Mouse (Mus musculus): ENCODE data around the gene Mbl2. TPM values are rescaled to one million over a fixed set of nuclear protein-coding genes. Genes with fewer than 3 reads are reported as not detected.
"Not testable (repeated sequence)": the region's sequence is repeated elsewhere in the genome, so short reads cannot be mapped to it uniquely, and the experiment has no call there.

The Mbl2 gene
- 1.5 and 45.8 TPM in 2 replicates for total RNA-seq (2021)
- long read RNA-seq, experiment 1, partial matches to known transcripts, result 0 of 1 reads
- long read RNA-seq, experiment 1, other reads (novel, unspliced or antisense), result 0 of 1 reads
- long read RNA-seq, experiment 2, transcript Mbl2-201 (6 exons, 1,089 nt), result major isoform, 51 of 68 reads
- long read RNA-seq, experiment 2, partial matches to known transcripts, result 16 of 68 reads
- long read RNA-seq, experiment 2, other reads (novel, unspliced or antisense), result 1 of 68 reads

- DNase-seq, result no peak
These were observed at the start of gene Mbl2 for GRCm38 (mm10) chr19:30232691-30233090. Mbl2 (plus strand) TSS chr19:30232942.

DNA sequence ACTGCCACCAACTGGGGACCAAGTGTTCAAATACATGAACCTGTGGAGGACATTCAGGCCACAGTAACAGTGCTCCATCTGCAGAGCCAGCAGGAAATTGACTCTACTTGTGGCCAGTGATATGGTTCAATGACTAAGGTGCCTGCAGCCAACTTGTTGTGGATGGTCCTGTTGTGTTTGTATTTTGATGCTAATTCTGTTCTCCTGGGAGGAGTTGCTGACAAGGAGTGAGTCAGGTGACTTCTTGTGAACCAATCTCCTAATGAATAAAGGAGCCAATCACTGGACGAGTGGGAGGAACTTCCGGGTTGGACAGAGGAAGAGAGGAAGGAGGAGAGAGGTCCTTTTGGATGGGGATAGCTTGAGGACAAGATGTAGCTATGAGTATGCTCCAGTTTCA is 47.2 kb upstream of the Mbl2 start:
- no peak for DNase-seq

GRCm38 (mm10) chr19:30187232-30187631 is 45.5 kb upstream of the Mbl2 start:
- DNase-seq, result no peak

GRCm38 (mm10) chr19:30194999-30195398 is 37.7 kb upstream of the Mbl2 start:
- DNase-seq, result no peak

GRCm38 (mm10) chr19:30202177-30202576 is 30.6 kb upstream of the Mbl2 start:
- no peak for DNase-seq

DNA sequence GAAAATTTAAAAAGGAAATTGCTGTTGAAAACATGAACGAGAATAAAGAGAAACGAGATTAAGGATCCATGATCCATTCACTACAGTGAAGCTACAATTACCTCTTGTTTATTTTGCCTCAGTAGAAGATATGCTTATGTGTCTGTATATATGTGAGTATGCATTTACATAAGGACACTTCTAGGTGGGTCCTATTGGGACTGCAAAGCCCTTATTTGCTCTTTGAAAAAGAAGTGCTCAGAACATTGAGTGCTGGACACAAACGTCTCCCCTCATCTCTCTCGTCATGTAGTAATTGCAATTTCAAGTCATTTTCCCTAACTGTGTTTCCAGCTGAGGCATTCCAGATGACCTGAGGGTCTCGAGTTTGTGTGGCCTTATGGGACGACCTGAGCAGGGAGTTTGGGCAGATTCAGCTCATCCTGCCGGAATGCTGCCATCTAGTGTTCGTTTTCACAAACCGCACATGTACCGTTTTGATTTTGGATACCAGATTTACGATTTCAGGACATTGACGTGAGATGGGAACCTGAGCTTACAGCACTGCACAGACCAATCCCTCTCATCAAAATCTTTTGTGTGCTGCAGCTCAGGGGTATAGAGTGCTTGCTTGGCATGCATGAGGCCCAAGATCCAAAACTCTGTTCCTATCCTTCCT is 27.5 kb upstream of the Mbl2 start:
- peak; percentile 49 for DNase-seq

- no peak for DNase-seq
These were observed 26.9 kb upstream of the Mbl2 start for GRCm38 (mm10) chr19:30205874-30206273.

GRCm38 (mm10) chr19:30206981-30207380 is 25.8 kb upstream of the Mbl2 start:
- no peak for DNase-seq

- not testable (repeated sequence) for DNase-seq
These were observed 23.7 kb upstream of the Mbl2 start for GRCm38 (mm10) chr19:30209006-30209405.

DNA sequence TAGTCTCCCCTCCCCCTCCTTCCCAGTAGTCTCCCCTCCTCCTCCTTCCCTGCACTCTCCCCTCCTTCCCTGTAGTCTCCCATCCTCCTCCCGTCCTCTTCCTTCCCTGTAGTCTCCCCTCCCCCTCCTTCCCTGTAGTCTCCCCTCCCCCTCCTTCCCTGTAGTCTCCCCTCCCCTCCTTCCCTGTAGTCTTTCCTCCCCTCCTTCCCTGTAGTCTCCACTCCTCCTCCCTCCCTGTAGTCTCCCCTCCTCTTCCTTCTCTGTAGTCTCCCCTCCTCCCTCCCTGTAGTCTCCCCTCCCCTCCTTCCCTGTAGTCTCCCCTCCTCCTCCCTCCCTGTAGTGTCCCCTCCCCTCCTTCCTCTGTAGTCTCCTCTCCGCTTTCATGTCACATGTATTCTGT is 18.7 kb upstream of the Mbl2 start:
- DNase-seq, result no peak

- DNase-seq, result not testable (repeated sequence)
These were observed 17.0 kb upstream of the Mbl2 start for GRCm38 (mm10) chr19:30215736-30216135.

- DNase-seq, result no peak
These were observed 16.6 kb upstream of the Mbl2 start for GRCm38 (mm10) chr19:30216186-30216585.

DNA sequence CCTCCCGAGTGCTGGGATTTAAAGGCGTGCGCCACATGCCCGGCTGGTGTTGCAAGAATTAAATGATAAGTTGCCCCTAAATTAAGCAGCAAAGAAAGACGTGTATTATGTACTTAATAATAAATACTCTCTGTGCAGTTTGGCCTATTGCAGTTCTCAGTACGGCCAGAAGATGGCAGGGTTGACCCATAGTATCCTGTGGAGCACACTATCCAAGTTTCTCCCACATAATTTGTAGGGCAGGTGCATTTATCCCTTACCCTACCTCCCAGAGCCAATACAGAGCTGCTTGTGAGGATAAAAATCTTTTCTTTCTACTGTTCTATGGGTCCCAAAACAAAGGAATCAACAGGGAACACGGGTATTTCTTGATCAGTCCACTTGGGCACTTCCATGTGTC is 15.4 kb upstream of the Mbl2 start:
- DNase-seq, result peak; percentile 56

GRCm38 (mm10) chr19:30222593-30222992 is 10.1 kb upstream of the Mbl2 start:
- not testable (repeated sequence) for DNase-seq

- DNase-seq, result no peak
These were observed 3.3 kb upstream of the Mbl2 start for GRCm38 (mm10) chr19:30229477-30229876.

DNA sequence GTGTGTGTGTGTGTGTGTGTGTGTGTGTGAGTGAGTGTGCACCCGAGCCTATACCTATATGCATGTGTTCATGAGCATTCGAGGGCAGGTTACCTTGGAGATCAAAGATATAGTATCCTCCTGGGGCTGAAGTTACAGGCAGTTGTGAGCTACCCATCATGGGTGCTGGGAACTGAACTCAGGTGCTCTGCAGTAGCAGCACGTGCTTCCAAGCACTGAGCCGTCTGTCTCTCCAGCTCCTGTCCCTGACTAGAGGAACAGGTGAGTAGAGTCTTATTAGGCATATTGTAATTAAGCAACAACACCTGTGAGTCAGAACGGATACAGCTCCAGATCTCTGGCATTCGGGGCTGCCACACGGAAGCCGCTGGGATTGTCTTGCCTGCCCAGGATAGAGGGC is 1.7 kb downstream of the Mbl2 start:
- DNase-seq, result no peak

DNA sequence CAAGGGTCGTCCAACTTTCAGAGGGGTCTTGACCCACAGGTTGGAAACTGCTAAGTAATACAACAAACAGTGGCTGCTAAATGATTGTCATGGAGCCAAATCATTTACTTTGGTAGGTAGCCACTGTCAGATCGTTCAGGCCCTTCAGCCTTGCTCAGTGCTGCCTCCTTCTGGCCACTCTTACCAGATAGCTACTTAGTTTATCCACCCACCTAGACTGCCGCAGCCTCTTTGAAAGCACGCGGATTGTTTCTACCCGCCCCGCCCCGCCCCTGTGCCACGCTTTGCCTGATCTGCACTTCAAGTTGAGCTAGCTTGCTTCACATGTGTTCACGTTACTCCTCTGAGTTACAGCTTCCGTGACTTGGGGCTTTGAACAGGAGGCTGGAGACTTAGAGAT is 14.6 kb downstream of the Mbl2 start:
- DNase-seq, result peak; percentile 34

GRCm38 (mm10) chr19:30248822-30249221 is 16.1 kb downstream of the Mbl2 start:
- peak; percentile 67 for DNase-seq

DNA sequence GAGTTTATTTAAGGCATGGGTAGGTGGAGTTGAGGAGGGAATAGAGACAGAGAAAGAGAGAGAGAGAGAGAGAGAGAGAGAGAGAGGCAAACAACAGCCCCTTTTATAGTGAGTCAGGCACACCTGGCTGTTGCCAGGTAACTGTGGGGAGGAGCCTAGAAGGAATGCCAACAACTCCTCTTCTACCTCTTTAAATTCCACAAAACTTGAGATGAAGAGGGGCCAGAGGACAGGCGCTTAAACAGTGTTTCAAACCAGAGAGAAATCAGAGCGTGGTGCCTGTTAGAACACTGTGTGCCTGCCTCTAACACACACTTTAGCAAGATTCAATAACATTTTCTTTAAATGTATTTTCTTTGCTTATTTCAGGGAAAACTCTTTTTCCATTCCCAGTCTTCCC is 19.5 kb downstream of the Mbl2 start:
- no peak for DNase-seq

DNA sequence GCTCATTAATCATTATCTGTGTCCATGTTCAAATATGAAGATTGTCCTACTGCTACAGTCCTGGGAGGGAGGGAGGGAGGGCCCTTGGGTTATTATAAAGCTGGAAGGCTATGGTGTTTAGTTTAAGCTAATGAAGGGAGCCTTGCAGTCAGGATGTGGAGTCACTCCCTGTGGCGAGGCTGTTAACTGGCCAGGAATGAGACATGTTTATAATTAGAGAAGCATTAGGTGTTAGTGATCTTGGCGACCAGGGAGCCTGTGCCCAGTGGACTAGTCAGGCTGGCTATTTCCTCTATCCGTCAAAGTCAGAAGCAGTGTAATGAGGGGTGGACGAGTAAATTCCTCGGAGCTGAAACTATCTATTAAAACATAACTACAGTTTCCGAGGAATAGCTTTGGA is 23.6 kb downstream of the Mbl2 start:
- no peak for DNase-seq

GRCm38 (mm10) chr19:30281125-30281524 is 48.4 kb downstream of the Mbl2 start:
- no peak for DNase-seq

DNA sequence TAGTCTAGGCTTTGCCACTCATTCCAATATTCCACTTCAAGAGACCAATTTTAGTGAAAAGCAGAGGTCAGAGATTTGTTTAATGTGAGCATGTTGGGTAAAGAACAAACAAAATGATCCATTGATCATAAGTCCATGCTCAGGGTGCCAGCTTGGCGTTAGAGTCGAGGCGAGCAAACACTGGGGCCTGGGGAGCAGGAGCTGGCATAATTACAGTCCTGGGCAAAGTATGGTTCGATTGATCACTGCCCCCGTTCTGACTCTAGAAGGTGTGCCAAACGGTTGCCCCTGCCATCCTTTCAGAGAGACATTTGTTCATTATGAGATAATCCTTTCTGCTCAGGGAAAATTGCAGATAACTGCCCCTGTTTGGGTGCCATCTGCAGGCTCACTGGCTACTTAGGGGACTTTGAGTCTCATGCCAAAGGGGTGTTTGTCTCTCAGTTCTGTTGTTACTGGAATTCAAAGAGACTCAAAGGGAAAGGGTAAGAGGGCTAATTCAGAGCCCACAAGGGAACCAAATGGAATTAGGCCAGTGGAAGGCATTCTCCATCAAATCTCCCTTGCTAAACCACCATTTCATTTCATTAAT is 55.3 kb downstream of the Mbl2 start:
- no peak for DNase-seq

All from adrenal gland, postnatal 14 days (tissue).